Mouse (Mus musculus) CH12.LX (cell line): ENCODE results near the gene Psmb1.

Source experiments
- CHD2 ChIP-seq: IDR thresholded peaks from 2 replicates; pipeline ENCODE4 v1.6.1; 2011; ENCODE audit warnings: low read length, improper control_type of control experiment
- CTCF ChIP-seq, 2 experiments: IDR thresholded peaks in 1 of 2; conservative IDR thresholded peaks in 1 of 2; 2 replicates each; pipeline ENCODE4 v1.5.1; 2011 to 2012; ENCODE audit warnings: low read depth in 2 of 2, low read length in 2 of 2, improper control_type of control experiment in 1 of 2, inconsistent platforms in 1 of 2, mild to moderate bottlenecking in 1 of 2, moderate library complexity in 1 of 2
- EP300 ChIP-seq: IDR thresholded peaks from 2 replicates; pipeline ENCODE4 v1.6.1; 2011; ENCODE audit warnings: low read length, improper control_type of control experiment
- ETS1 ChIP-seq: conservative IDR thresholded peaks from 2 replicates; pipeline ENCODE4 v1.6.1; 2012; ENCODE audit warnings: low read depth, mild to moderate bottlenecking, inconsistent platforms, low read length, improper control_type of control experiment, moderate library complexity
- HCFC1 ChIP-seq: IDR thresholded peaks from 2 replicates; pipeline ENCODE4 v1.6.1; 2012; ENCODE audit warnings: low read depth, mild to moderate bottlenecking, inconsistent platforms, low read length, improper control_type of control experiment
- KAT2A ChIP-seq: IDR thresholded peaks from 2 replicates; pipeline ENCODE4 v1.6.1; 2012; ENCODE audit warnings: low read length, improper control_type of control experiment, inconsistent platforms; ENCODE audit not compliant: insufficient replicate concordance
- MAX ChIP-seq: IDR thresholded peaks from 2 replicates; pipeline ENCODE4 v1.6.1; 2011; ENCODE audit warnings: low read length, improper control_type of control experiment
- MEF2A ChIP-seq: IDR thresholded peaks from 2 replicates; pipeline ENCODE4 v1.6.1; 2014; ENCODE audit warnings: low read depth, mild to moderate bottlenecking, inconsistent platforms, low read length, improper control_type of control experiment, borderline replicate concordance
- POLR2A ChIP-seq: IDR thresholded peaks from 2 replicates; pipeline ENCODE4 v1.6.1; 2011; ENCODE audit warnings: low read depth, mild to moderate bottlenecking, improper control_type of control experiment, low read length
- ZMIZ1 ChIP-seq: IDR thresholded peaks from 2 replicates; pipeline ENCODE4 v1.6.1; 2012; ENCODE audit warnings: low read depth, mild to moderate bottlenecking, inconsistent platforms, low read length, improper control_type of control experiment
- ZNF384 ChIP-seq: IDR thresholded peaks from 2 replicates; pipeline ENCODE4 v1.6.1; 2012; ENCODE audit warnings: low read depth, low read length, improper control_type of control experiment, inconsistent platforms

- TF ChIP-seq CTCF (conservative IDR thresholded peaks at IDR 0.05 in 1 of 2, IDR thresholded peaks at IDR 0.05 in 1 of 2; ENCODE audit: low read depth in 2 of 2, low read length in 2 of 2) (no peak), HCFC1 (no peak), MAX (no peak), KAT2A (no peak), POLR2A (no peak), CHD2 (no peak), EP300 (no peak), ETS1 (no peak), MEF2A (no peak), ZMIZ1 (no peak), ZNF384 (no peak)
Measured at GRCm38 (mm10) chr17:15527811-15528136, 28.2 kb upstream of the Psmb1 start.
